ENCODE assay signal across 26 mouse cellular contexts in the genomic region with DNA sequence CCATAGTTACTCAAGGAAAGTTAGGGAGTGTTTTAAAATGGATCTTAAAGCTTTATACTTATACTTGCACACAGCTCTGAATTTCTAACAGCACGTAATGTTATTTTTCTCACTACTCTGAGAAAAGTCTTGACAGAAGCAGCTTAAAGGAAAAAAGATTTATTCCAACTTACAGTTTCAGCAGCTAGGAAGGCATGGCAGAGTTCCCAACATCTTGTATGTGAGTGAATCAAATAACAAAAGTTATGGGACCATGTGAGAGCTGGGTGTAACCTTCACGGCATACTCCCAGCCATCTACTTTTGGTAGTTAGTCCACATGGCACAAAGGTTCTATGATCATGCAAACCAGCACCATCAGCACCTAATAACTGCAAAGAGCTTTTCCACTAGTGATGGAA.
DNase-seq lines count a peak whose midpoint lies in the region; ATAC-seq and TF ChIP-seq lines count a peak whose summit lies in the region.
"Had no signal": no experiment of that assay in that cellular context is flagged by ENCODE, and none has a peak within 500 bp of the region (broad histone marks: within the 10 kb centered on the region; RNA-seq: fewer than 3 reads in every experiment).

No protein-coding gene starts in this region.

- no peak for DNase-seq in frontal cortex, postnatal 14 days (ENCODE audit: low spot score in 2 of 2)
- peak; percentile 8 for DNase-seq in left cerebral cortex, adult 11 months (ENCODE audit: low spot score)
- no peak for DNase-seq in left cerebral cortex, postnatal 4 days
- DNase-seq in right cerebral cortex, adult 18-20 months: peak; percentile 30
- DNase-seq in right cerebral cortex, adult 2 months (ENCODE audit: low spot score in 2 of 2): no peak
- DNase-seq in limb, embryonic 14.5 days (ENCODE audit: low spot score): peak; percentile 44
- DNase-seq: adrenal gland, postnatal 25 days; cerebellum, adult 11 months; cerebellum, postnatal 10 days; gastrocnemius, postnatal 14 days; heart, adult 11 months; kidney, postnatal 4 days; liver; thymus, adult 2 months had no signal

- WGBS in limb, embryonic 14.5 days: 63% methylated on average over 2 of the region's 2 CpGs
- 86% methylated on average over 2 of the region's 2 CpGs for WGBS in hindbrain, embryonic 13.5 days

- no peaks in the 10 kb centered on the region for H3K27me3 ChIP-seq in limb, embryonic 14.5 days (ENCODE audit: control insufficient read depth, insufficient read depth, low read length)
- no peaks in the 10 kb centered on the region for H3K27me3 ChIP-seq in hindbrain, embryonic 13.5 days
- H3K27me3 ChIP-seq: liver, embryonic 15.5 days had no signal

- no peak overlapping the region for H3K27ac ChIP-seq in limb, embryonic 14.5 days (replicated peaks; ENCODE audit: low read depth, low read length)
- no peak overlapping the region for H3K27ac ChIP-seq in hindbrain, embryonic 13.5 days
- H3K27ac ChIP-seq: hindbrain, embryonic 10.5 days; hindbrain, postnatal 0 days; liver, embryonic 15.5 days; midbrain, embryonic 10.5 days had no signal

- no peaks in the 10 kb centered on the region for H3K9me3 ChIP-seq in limb, embryonic 14.5 days (ENCODE audit: control insufficient read depth, low read length)
- H3K9me3 ChIP-seq in hindbrain, embryonic 13.5 days: no peaks in the 10 kb centered on the region
- H3K9me3 ChIP-seq: hindbrain, embryonic 10.5 days; liver, embryonic 15.5 days; midbrain, embryonic 10.5 days had no signal

- peak; percentile 79 for ATAC-seq in frontal cortex, adult (ENCODE audit: low TSS enrichment)
- no peak; the same call in 1 of the 2 replicates for ATAC-seq in limb, embryonic 14.5 days (ENCODE audit: low FRiP score, low read depth)
- no peak for ATAC-seq in hindbrain, embryonic 13.5 days (ENCODE audit: low FRiP score)
- ATAC-seq: CD4-positive, CD25-positive, alpha-beta regulatory T cell, adult 4 months; hindbrain, postnatal 0 days; intestine, postnatal 0 days; lung, postnatal 0 days; midbrain, embryonic 16.5 days had no signal

- no peak overlapping the region for H3K4me2 ChIP-seq in limb, embryonic 14.5 days (replicated peaks; ENCODE audit: low read depth, low read length, severe bottlenecking)
- no peak overlapping the region for H3K4me2 ChIP-seq in hindbrain, embryonic 13.5 days
- H3K4me2 ChIP-seq: heart, embryonic 11.5 days; liver, embryonic 15.5 days had no signal

- H3K9ac ChIP-seq in limb, embryonic 14.5 days (ENCODE audit: low read depth, low read length, severe bottlenecking): no peak overlapping the region
- no peak overlapping the region for H3K9ac ChIP-seq in hindbrain, embryonic 13.5 days
- H3K9ac ChIP-seq: liver, embryonic 15.5 days had no signal

- no peak overlapping the region for H3K4me3 ChIP-seq in limb, embryonic 14.5 days (replicated peaks; ENCODE audit: low read length)
- no peak overlapping the region for H3K4me3 ChIP-seq in hindbrain, embryonic 13.5 days
- H3K4me3 ChIP-seq: hindbrain, embryonic 10.5 days; liver, embryonic 15.5 days; midbrain, embryonic 10.5 days; myocyte had no signal

- no peaks in the 10 kb centered on the region for H3K4me1 ChIP-seq in limb, embryonic 14.5 days (ENCODE audit: control insufficient read depth, insufficient read depth, low read length)
- H3K4me1 ChIP-seq in hindbrain, embryonic 13.5 days (replicated peaks): no peaks in the 10 kb centered on the region
- H3K4me1 ChIP-seq: hindbrain, embryonic 10.5 days; liver, embryonic 15.5 days; midbrain, embryonic 10.5 days had no signal

- intact Hi-C loops in left cerebral cortex, postnatal 4 days (cut with DNase I): no loop called here

- no peak for TF ChIP-seq POLR2A in limb, embryonic 14.5 days (IDR thresholded peaks at IDR 0.05; ENCODE audit: borderline replicate concordance, extremely low read depth, insufficient read depth, insufficient read length)

- no peaks in the 10 kb centered on the region for H3K36me3 ChIP-seq in limb, embryonic 14.5 days (ENCODE audit: control insufficient read depth, insufficient read depth, low read length)
- H3K36me3 ChIP-seq in hindbrain, embryonic 13.5 days: no peaks in the 10 kb centered on the region
- H3K36me3 ChIP-seq: hindbrain, embryonic 10.5 days; liver, embryonic 15.5 days; midbrain, embryonic 10.5 days had no signal

Comparison
In these comparisons a context has a peak if more than half of its experiments do, and no peak if none do; other contexts are left out.
1. DNase-seq: peak in left cerebral cortex, adult 11 months (single experiment), right cerebral cortex, adult 18-20 months (single experiment) and limb, embryonic 14.5 days (single experiment); none in frontal cortex, postnatal 14 days (0 of 2), left cerebral cortex, postnatal 4 days (single experiment) and right cerebral cortex, adult 2 months (0 of 2).